Comparison of ENCODE assay signal across 8 mouse cellular contexts in genomic region chr13:23400771-23401682, GRCm38 (mm10). TPM values are rescaled to one million over a fixed set of nuclear protein-coding genes. Genes with fewer than 3 reads are reported as not detected.
A peak's percentile ranks its signal among the peaks of the same experiment; 100 is the strongest.
DNase-seq lines count a peak whose midpoint lies in the region; ATAC-seq and TF ChIP-seq lines count a peak whose summit lies in the region.

No protein-coding gene starts in this region.

- no peaks in the 10 kb centered on the region for H3K36me3 ChIP-seq in kidney, embryonic 15.5 days
- H3K36me3 ChIP-seq in MEL (ENCODE audit: control insufficient read depth in 1 of 2, insufficient read depth in 2 of 2, low read length in 2 of 2), result peaks cover 0 to 6% of the 10 kb centered on the region in 2 experiments; a peak in 2 of 4 replicates
- H3K36me3 ChIP-seq in forebrain, embryonic 15.5 days, result no peaks in the 10 kb centered on the region
- no peaks in the 10 kb centered on the region for H3K36me3 ChIP-seq in liver, embryonic 15.5 days (replicated peaks)
- no peaks in the 10 kb centered on the region for H3K36me3 ChIP-seq in thymus, adult 2 months (ENCODE audit: control insufficient read depth, insufficient read depth, low read length)

- peaks cover 17% of the 10 kb centered on the region for H3K4me1 ChIP-seq in kidney, embryonic 15.5 days
- 0 out of 4 replicates have a peak, but pooled peaks cover 0 to 3% of the 10 kb centered on the region in 2 experiments for H3K4me1 ChIP-seq in MEL (ENCODE audit: control insufficient read depth in 1 of 2, insufficient read depth in 2 of 2, low read length in 2 of 2)
- H3K4me1 ChIP-seq in forebrain, embryonic 15.5 days, result peaks cover 12% of the 10 kb centered on the region
- peaks cover 24% of the 10 kb centered on the region for H3K4me1 ChIP-seq in liver, embryonic 15.5 days (replicated peaks)
- peaks cover 10% of the 10 kb centered on the region for H3K4me1 ChIP-seq in thymus, adult 2 months (replicated peaks; ENCODE audit: control insufficient read depth, insufficient read depth, low read length)

- no peaks in the 10 kb centered on the region for H3K9me3 ChIP-seq in kidney, embryonic 15.5 days (replicated peaks)
- H3K9me3 ChIP-seq in MEL (replicated peaks; ENCODE audit: insufficient read depth, low read length), result no peaks in the 10 kb centered on the region
- peaks cover 6% of the 10 kb centered on the region; the same call in 1 of the 2 replicates for H3K9me3 ChIP-seq in forebrain, embryonic 15.5 days
- no peaks in the 10 kb centered on the region for H3K9me3 ChIP-seq in liver, embryonic 15.5 days (replicated peaks)

- no peak for ATAC-seq in kidney, embryonic 15.5 days (replicated peaks; ENCODE audit: low FRiP score)
- ATAC-seq in forebrain, embryonic 15.5 days (replicated peaks), result no peak
- no peak for ATAC-seq in liver, embryonic 15.5 days (ENCODE audit: insufficient read depth)

- H3K27ac ChIP-seq in kidney, embryonic 15.5 days, result no peak overlapping the region
- no peak overlapping the region; the same call in 1 of the 2 replicates for H3K27ac ChIP-seq in MEL (ENCODE audit: control insufficient read depth, low read depth, low read length)
- H3K27ac ChIP-seq in forebrain, embryonic 15.5 days (replicated peaks), result no peak overlapping the region
- no peak overlapping the region for H3K27ac ChIP-seq in liver, embryonic 15.5 days (replicated peaks)
- H3K27ac ChIP-seq in thymus, adult 2 months (ENCODE audit: control insufficient read depth, insufficient read depth, low read length), result no peak overlapping the region

- peak overlapping the region; percentile 44 for H3K4me3 ChIP-seq in kidney, embryonic 15.5 days (replicated peaks)
- H3K4me3 ChIP-seq in MEL (ENCODE audit: control insufficient read depth in 1 of 2, insufficient read depth in 1 of 2, low read depth in 2 of 2, low read length in 2 of 2), result peak overlapping the region; percentile 56 to 65
- H3K4me3 ChIP-seq in forebrain, embryonic 15.5 days, result peak overlapping the region; percentile 39
- peak overlapping the region; percentile 58 for H3K4me3 ChIP-seq in liver, embryonic 15.5 days (replicated peaks)
- H3K4me3 ChIP-seq in thymus, adult 2 months (ENCODE audit: control insufficient read depth, insufficient read depth, low read length), result no peak overlapping the region

- 11% methylated on average over 24 of the region's 24 CpGs for WGBS in kidney, embryonic 15.5 days
- 8% methylated on average over 24 of the region's 24 CpGs for WGBS in forebrain, embryonic 15.5 days
- WGBS in liver, embryonic 15.5 days (ENCODE audit: insufficient replicate concordance), result 5% methylated on average over 24 of the region's 24 CpGs
- 30% methylated on average over 24 of the region's 24 CpGs for WGBS in thymus, adult 2 months

- no peak overlapping the region for H3K9ac ChIP-seq in kidney, embryonic 15.5 days
- H3K9ac ChIP-seq in MEL (ENCODE audit: control insufficient read depth, low read depth, low read length, poor library complexity, severe bottlenecking), result peak overlapping the region; percentile 64
- H3K9ac ChIP-seq in forebrain, embryonic 15.5 days (replicated peaks), result no peak overlapping the region
- H3K9ac ChIP-seq in liver, embryonic 15.5 days, result no peak overlapping the region

- DNase-seq in kidney, postnatal 4 days, result no peak
- peak; percentile 90 for DNase-seq in MEL (ENCODE audit: low read depth, low spot score)
- DNase-seq in urinary bladder, postnatal 14 days (ENCODE audit: low spot score), result no peak
- no peak for DNase-seq in thymus, adult 2 months
- DNase-seq in lung, adult 18-20 months, result no peak

- TF ChIP-seq POLR2A in MEL (IDR thresholded peaks at IDR 0.05; ENCODE audit: control insufficient read depth in 1 of 2, insufficient read depth in 1 of 2, low read depth in 1 of 2, low read length in 2 of 2, poor library complexity in 1 of 2), result no peak
- TF ChIP-seq POLR2A in thymus, adult 2 months (IDR thresholded peaks at IDR 0.05; ENCODE audit: control insufficient read depth, extremely low read depth, insufficient read depth, low read length, poor library complexity), result no peak

- peak overlapping the region; percentile 68 for H3K4me2 ChIP-seq in kidney, embryonic 15.5 days
- H3K4me2 ChIP-seq in forebrain, embryonic 15.5 days (replicated peaks), result peak overlapping the region; percentile 51; the same call in 1 of the 2 replicates
- peak overlapping the region; percentile 83 for H3K4me2 ChIP-seq in liver, embryonic 15.5 days

- no peak for TF ChIP-seq RAD21 in MEL (IDR thresholded peaks at IDR 0.05; ENCODE audit: low read depth, low read length)

- no peaks in the 10 kb centered on the region for H3K79me2 ChIP-seq in MEL (ENCODE audit: control insufficient read depth, insufficient read depth, low read length, poor library complexity)

- peaks cover 45% of the 10 kb centered on the region for H3K27me3 ChIP-seq in kidney, embryonic 15.5 days
- H3K27me3 ChIP-seq in MEL (ENCODE audit: control insufficient read depth in 1 of 2, insufficient read depth in 2 of 2, low read length in 2 of 2), result peaks cover 0 to 2% of the 10 kb centered on the region in 2 experiments; a peak in 2 of 4 replicates
- H3K27me3 ChIP-seq in forebrain, embryonic 15.5 days, result peaks cover 21% of the 10 kb centered on the region
- H3K27me3 ChIP-seq in liver, embryonic 15.5 days, result peaks cover 41% of the 10 kb centered on the region
- H3K27me3 ChIP-seq in thymus, adult 2 months (ENCODE audit: control insufficient read depth, insufficient read depth, low read length), result peaks cover 6% of the 10 kb centered on the region; the same call in 1 of the 2 replicates

- TF ChIP-seq CTCF in MEL (IDR thresholded peaks at IDR 0.05 in 2 of 3, conservative IDR thresholded peaks at IDR 0.05 in 1 of 3; ENCODE audit: control insufficient read depth in 1 of 3, insufficient read depth in 1 of 3, low read depth in 2 of 3, low read length in 3 of 3, poor library complexity in 1 of 3, severe bottlenecking in 1 of 3), result no peak
- no peak for TF ChIP-seq CTCF in thymus, adult 2 months (IDR thresholded peaks at IDR 0.05; ENCODE audit: borderline replicate concordance, control insufficient read depth, extremely low read depth, insufficient read depth, low read length, poor library complexity)

- no peak for TF ChIP-seq EP300 in MEL (IDR thresholded peaks at IDR 0.05; ENCODE audit: low read depth in 1 of 2, low read length in 2 of 2)

TF ChIP-seq in MEL, 35 proteins besides CTCF, POLR2A, EP300 and RAD21:
- TF ChIP-seq NELFE (IDR thresholded peaks at IDR 0.05; ENCODE audit: low read depth, low read length), result no peak
- TF ChIP-seq ZKSCAN1 (IDR thresholded peaks at IDR 0.05; ENCODE audit: low read depth, low read length), result no peak
- TF ChIP-seq E2F4 (IDR thresholded peaks at IDR 0.05; ENCODE audit: borderline replicate concordance, low read depth, low read length), result 0 out of 2 replicates have a peak, but pooled peaks have one; percentile 80
- peak; percentile 91; the same call in 1 of the 2 replicates for TF ChIP-seq MAFK (IDR thresholded peaks at IDR 0.05; ENCODE audit: borderline replicate concordance, low read depth, low read length)
- TF ChIP-seq TBP (IDR thresholded peaks at IDR 0.05; ENCODE audit: low read depth, low read length), result peak; percentile 99
- peak; percentile 7; the same call in 1 of the 2 replicates for TF ChIP-seq ELF1 (IDR thresholded peaks at IDR 0.05; ENCODE audit: low read depth, low read length)
- no peak for TF ChIP-seq USF2 (IDR thresholded peaks at IDR 0.05; ENCODE audit: borderline replicate concordance in 1 of 2, insufficient read depth in 1 of 2, low read depth in 1 of 2, low read length in 2 of 2)
- TF ChIP-seq MAZ (IDR thresholded peaks at IDR 0.05; ENCODE audit: low read depth, low read length), result no peak
- TF ChIP-seq USF1 (IDR thresholded peaks at IDR 0.05; ENCODE audit: low read depth, low read length), result no peak
- TF ChIP-seq ZNF384 (IDR thresholded peaks at IDR 0.05; ENCODE audit: low read depth, low read length), result peak; percentile 98
- TF ChIP-seq RCOR1 (IDR thresholded peaks at IDR 0.05; ENCODE audit: low read depth, low read length), result 0 out of 2 replicates have a peak, but pooled peaks have one; percentile 0

RNA-seq across cellular contexts. Expression of gene Abt1, which starts 22.6 kb away (rescaled TPM):
- 13.5 and 13.7 TPM in 2 replicates for polyA plus RNA-seq in kidney, embryonic 15.5 days (2015; fragmentation: Nextera tagmentation; extraction: Ambion mirVana)
- 12.5 and 16.2 TPM in 2 replicates for total RNA-seq in MEL (2012; rRNA removed)
- polyA plus RNA-seq in MEL (2012; ENCODE audit: insufficient read depth in 1 of 2, insufficient read length in 2 of 2, low read depth in 1 of 2, low replicate concordance in 2 of 2, missing spikeins in 1 of 2), result 10 to 100 TPM in 1 of 2 experiments, not detected in 1; 14.2 TPM
- polyA plus RNA-seq in forebrain, embryonic 15.5 days (2015; fragmentation: Nextera tagmentation; extraction: Ambion mirVana), result 13.0 and 13.2 TPM in 2 replicates
- 5.1 and 5.2 TPM in 2 replicates for polyA plus RNA-seq in liver, embryonic 15.5 days (2015; fragmentation: Nextera tagmentation; extraction: Ambion mirVana)
- polyA plus RNA-seq in thymus, adult 2 months (2012; rRNA removed), result 4.2 and 4.5 TPM in 2 replicates

RNA-seq across cellular contexts. Expression of gene Zfp322a, which starts 32.0 kb away (rescaled TPM):
- 48.8 and 48.9 TPM in 2 replicates for polyA plus RNA-seq in kidney, embryonic 15.5 days (2015; fragmentation: Nextera tagmentation; extraction: Ambion mirVana)
- total RNA-seq in MEL (2012; rRNA removed), result 7.0 and 8.4 TPM in 2 replicates
- 1 to 10 TPM in 1 of 2 experiments, not detected in 1; 5.7 TPM for polyA plus RNA-seq in MEL (2012; ENCODE audit: insufficient read depth in 1 of 2, insufficient read length in 2 of 2, low read depth in 1 of 2, low replicate concordance in 2 of 2, missing spikeins in 1 of 2)
- polyA plus RNA-seq in forebrain, embryonic 15.5 days (2015; fragmentation: Nextera tagmentation; extraction: Ambion mirVana), result 58.3 and 60.9 TPM in 2 replicates
- 11.2 and 12.6 TPM in 2 replicates for polyA plus RNA-seq in liver, embryonic 15.5 days (2015; fragmentation: Nextera tagmentation; extraction: Ambion mirVana)
- 2.4 and 3.7 TPM in 2 replicates for polyA plus RNA-seq in thymus, adult 2 months (2012; rRNA removed)
